Mouse (Mus musculus) left cerebral cortex, postnatal 36 days (tissue): Measurements from ENCODE around the gene Ntn5. TPM values are rescaled to one million over a fixed set of nuclear protein-coding genes. Genes with fewer than 3 reads are reported as not detected.
A peak's percentile ranks its signal among the peaks of the same experiment; 100 is the strongest.

ENCODE experiments used
- DNase-seq, 2 experiments: peaks; one replicate each; pipeline ENCODE4 v3.0.0; 2021 to 2022; ENCODE audit warnings: low spot score in 2 of 2, mixed read lengths in 1 of 2
- intact Hi-C: fragments of 180-260 bp; cut with DNase I; formaldehyde crosslinking; loops from one replicate; pipeline ENCODE4 v1.15.1; 2025
- total RNA-seq, 2 experiments: library from RNA; stranded (reverse); gene quantifications; 2 replicates each; pipeline ENCODE4 v1.2.3; 2021

Ntn5 gene
- total RNA-seq, result 1 to 10 TPM; 4.2 to 5.7 TPM

DNA sequence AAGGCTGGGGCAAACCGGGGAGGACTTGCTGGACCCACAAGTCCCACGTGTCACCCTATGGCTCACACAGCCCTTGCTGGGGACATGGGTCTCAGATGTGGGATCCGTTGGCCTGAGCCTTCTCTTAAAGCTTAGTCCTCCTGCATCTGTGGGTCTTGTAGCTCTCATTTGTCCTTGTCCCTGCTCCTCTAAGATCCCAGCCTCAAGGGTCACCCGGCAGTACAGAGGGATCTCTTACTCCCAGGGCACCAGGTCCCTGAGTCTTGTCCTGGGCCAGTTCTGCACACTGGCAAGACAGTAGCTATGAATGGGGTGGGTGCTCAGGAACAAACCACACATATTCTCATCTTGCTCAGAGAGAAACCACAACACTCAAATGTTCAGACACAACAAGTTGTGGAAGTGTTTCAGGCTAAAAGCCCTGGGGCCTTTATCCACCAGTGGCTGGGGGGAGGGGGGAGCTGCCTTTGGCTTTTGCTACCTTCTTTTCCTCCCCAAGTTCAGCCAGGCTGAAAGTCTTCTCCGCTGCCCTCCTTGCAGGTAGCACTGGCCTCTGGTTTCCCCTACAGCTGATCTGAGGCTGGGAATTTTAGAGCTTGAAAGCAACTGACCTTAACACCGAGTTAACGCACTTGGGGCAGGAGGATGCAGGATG lies at the start of gene Ntn5:
Gene Ntn5 (plus strand): TSS at position 627 of the 655 bp plus-strand sequence.
- intact Hi-C loops, result loop anchor here (5.0 to 10.0 kb wide), 3 partner anchors 41 to 209 kb away; no protein-coding TSS in a partner anchor
- DNase-seq, result no peak

DNA sequence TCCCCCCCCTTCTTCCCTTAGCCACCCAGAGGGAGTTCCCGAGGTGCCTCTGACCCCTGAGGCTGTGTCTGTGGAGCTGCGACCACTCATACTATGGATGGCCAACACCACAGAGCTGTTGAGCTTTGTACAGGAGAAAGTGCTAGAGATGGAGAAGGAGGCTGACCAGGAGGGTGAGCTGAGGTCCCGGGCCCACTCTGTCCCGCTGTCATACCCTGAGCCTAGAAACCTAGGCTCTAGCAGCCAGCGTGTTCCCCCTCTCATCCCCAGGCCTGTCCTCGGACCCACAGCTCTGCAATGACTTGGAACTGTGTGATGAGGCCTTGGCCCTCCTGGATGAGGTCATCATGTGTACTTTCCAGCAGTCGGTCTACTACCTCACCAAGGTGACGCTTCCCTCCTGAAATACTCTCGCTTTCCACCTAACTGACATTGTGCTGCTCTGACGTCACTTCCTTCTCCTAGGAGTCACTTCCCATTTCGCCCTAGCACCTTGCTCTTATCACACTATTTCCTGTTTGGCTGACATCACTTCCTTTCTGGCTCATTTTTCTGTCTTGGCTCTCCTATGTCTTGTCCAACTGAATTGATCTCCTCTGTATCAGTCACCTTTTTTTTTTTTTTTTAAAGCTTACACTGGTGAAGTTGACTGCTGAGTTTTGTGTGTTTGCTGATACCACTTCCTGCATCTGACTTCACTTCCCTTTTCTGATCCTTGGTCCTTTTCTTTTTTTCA lies 48.7 kb upstream of the Ntn5 start:
- no peak for DNase-seq
- intact Hi-C loops, result no loop called here

DNA sequence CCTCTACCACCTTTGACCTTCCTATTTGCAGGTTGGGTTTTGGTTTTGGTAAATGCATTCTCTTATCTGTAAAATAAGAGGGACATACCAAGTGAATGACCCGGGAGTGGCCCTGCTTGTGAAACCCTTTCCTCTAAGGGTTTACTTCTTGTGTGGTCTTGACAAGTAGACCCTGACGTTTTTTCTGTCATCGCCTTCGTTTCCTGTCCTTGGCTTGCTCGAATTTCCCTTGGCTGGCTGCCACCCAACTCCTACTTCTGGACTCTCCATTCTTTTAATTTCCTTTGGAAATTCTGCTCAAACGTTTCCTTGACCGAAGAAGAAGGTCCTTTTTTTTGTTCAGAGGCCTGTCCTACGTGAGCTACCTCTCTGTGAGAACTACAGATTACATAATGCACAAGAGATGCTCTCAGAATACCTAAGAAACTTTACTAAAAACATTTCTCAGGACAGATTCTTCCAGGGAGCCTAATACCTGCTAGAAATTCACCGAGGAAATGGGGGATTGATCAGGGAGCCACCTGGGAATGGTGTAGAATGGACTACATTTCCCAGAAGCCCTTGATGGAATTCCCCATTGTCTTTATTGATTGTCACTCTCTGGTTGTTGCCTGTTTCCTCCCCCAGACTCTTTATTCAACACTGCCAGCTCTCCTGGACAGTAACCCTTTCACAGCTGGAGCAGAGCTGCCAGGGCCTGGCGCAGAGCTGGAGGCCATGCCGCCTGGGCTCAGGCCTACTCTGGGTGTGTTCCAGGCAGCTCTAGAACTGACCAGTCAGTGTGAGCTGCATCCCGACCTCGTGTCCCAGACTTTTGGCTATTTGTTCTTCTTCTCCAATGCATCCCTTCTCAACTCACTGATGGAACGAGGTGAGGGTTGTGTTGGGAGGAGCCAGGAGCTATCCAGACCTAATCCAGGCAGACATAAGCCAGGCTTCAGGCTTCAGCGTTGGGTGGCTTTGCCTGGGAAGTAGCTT lies 47.8 kb upstream of the Ntn5 start:
- no peak for DNase-seq
- intact Hi-C loops, result no loop called here

DNA sequence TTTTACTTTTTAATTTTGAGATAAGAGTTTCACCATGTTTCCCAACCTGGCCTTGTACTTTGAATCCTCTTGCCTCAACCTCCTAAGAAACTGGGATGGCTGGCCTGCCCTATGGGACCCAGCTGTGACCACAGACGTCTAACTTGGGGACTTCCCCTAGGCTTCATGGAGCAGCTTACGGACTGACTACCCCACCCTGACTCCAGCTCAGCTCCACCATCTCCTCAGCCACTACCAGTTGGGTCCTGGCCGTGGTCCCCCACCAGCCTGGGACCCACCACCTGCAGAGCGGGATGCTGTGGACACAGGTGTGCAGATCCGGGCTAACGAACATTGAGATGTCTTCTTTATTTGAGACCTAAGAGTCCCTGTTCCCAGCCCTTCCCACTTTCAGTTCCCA lies 46.1 kb upstream of the Ntn5 start:
- intact Hi-C loops, result no loop called here
- no peak for DNase-seq

DNA sequence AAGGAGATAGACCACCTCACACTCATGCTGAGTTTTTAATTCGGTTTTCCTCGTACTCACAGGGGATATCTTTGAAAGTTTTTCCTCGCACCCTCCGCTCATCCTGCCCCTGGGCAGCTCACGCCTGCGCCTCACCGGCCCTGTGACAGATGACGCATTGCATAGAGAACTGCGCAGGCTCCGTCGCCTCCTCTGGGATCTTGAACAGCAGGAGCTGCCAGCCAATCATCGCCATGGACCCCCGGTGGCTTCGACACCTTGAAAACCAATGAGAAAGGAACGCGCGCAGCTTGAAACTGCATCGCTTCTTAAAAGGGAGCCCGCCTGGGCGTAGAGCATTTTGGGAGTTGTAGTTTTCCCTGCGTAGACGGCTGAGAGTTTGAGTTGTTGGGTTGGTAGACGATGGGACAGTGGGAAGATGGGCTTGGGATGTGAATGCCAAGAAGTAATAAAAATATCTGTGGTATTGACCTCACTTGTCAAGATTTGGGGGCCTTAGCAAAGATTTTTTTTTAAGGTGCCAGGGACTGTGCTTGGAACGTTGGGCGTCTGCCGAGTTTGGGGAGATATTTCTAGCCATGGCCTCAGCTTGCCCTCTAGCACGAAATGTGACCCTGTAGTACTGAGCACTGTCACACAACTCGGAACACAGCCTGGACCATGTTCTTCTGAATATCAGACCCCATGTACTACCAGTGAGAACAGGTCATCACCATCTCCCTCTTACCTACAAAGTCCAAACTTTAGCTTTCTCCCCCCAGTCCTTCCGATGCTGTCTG lies 45.0 kb upstream of the Ntn5 start:
- DNase-seq, result peak; percentile 93 to 94

DNA sequence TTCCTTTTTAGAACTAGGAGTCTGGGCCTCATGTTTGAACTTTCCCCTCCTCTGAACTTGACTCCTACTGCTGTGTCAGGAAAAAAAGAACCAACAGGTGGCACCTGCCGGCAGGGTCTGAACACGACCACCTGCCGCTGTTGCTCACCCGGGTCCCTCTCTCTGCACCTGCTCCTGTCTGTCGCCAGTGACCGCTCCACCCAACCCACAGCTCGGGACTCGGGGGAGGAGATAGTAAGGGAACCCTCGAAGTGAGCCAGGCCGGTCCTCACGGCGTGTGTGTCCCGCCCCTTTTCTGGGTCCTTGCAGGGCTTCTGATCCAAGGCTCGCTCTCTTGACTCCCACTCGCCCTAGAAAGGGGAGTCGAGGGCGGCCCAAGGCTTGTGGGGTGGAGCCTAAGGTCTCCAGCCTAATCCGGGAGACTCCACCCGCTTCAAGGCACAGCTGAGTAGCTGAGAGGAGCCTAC lies 44.2 kb upstream of the Ntn5 start, which contains the start of gene Mamstr:
Gene Mamstr (plus strand): TSS at position 417 of the 467 bp plus-strand sequence.
- intact Hi-C loops, result loop anchor here (5.0 kb wide), 1 partner anchor 43 kb away; the partner anchor contains the start of gene Ntn5

More for the DNA sequence above, 45.0 kb upstream of the Ntn5 start:
- intact Hi-C loops, result no loop called here

DNA sequence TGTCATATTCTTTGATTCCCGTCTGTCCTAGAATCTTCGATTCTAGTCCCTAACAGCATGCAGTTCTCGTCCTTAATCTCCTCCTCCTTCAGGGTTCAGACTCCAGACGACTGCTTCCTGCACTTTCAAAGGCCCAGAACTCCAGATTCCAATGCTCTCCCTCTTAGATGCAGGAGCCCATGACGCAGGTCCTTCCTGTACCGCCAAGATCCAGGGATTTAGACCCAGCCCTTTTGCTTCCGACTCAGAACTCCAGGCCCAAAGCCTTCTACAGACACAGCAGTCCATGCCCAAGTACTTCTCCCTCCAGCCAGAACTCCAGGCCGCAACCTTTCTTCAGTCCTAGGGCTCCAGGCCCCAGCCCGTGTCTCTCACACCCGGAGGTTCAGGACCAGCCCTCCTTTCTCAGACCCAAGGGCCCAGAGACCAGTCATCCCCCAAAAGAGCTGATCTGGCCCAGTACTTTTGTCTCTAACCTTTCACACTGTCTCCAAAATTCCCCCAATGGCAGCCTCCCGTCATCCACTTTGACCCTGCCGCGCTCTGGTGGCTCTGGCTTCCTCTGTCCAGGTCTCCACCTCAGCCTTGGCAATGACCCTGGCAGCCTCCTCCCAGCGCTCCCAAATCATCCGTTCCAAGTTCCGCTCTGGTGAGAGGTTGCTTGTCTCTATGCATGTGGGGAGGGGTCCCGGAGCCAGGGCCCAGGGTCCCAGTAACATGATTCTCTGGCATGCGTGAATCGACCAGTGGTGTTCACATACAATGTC lies 43.4 kb upstream of the Ntn5 start:
- intact Hi-C loops, result loop anchor here (5.0 kb wide), 1 partner anchor 42 kb away; the partner anchor contains the start of gene Ntn5
- DNase-seq, result no peak

More for the DNA sequence above, 44.2 kb upstream of the Ntn5 start, which contains the start of gene Mamstr:
- no peak for DNase-seq

DNA sequence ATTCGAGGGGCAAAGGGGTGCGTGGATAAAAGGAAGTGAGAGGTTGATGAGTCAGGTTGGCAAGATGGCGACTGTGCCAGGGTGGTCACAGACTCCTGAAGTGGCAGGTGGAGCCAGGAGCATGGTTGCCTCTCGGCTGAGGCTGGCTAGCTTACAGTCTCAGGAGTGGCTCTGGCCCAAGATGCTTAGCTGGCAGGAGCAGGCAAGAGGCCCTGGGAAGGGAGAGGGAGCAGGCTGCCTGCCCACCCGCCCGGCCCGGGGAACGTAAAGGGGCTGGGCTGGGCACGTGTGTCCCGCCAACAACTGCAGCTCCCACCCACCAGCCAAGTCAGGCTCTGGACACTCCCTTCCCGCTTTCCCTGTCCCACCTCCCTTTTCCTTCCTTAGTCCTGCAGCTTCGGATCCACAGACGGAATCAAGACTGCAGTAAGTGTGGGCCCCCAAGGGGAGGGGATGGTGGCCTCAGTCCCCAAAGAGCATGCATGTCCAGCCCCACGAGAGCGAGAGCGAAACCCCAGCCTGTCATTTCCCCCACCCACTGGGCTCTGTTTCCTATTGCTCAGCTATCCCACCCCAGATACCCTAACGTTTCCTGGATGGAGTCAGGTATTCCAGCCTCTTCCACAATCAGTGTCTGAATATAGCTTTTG lies 42.3 kb upstream of the Ntn5 start:
- DNase-seq, result no peak
- intact Hi-C loops, result loop anchor here (5.0 kb wide), 1 partner anchor 41 kb away; the partner anchor contains the start of gene Ntn5

DNA sequence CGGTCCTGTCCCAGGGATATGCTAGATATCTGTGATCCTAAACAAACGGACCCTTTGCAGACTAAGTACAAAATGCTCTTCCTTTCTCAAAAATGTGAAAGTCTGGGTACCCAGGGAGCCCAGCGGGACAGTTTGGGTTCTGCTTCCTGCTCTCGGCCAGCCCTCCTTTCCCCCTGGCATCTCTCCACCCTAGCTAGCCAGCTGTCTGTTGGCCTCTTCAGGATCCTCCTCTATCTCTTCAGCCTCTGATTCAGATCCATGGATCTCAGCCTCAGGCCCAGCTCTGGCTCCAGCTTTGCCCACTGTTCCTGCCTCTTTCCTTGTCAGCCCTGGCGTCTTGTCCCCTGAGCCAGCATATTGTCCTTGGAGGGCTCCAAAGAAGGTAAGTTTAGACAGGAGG lies 41.7 kb upstream of the Ntn5 start:
- intact Hi-C loops, result loop anchor here (5.0 kb wide), 1 partner anchor 40 kb away; the partner anchor contains the start of gene Ntn5
- no peak for DNase-seq

DNA sequence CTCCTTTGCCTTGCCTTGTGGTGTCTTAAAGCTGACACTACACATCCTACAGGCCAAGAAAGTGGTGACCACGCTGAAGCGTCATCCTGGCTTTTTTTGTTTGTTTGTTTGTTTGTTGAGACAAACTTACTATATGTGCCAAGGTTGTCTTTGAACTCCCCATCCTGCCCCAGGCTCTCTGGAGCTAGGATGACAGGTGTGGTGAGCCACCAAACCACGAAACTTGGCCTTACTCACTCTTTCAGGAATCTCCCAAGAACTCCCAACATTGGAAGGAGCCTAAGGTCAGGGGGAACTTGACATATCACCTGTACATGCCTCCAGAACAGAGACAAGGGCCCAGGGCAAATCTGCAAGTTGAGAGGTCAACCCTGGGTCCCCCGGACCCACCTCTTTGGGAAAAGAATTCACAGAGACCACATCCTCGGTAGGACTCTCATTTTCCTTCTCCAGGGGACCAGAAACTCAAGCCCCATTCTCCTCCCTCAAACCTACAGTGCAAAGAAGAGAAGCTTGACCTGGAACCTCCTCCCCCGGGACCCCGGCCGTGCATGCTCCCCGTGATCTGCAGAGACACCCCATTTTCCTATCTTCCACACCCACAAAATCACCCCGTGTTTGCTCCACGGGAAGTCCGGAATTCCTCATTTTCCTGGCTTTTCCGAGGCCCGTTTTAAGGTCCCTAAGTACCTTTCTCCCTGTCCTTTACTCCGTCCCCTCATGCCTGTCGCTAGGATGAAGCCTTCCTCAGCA lies 41.1 kb upstream of the Ntn5 start:
- no peak for DNase-seq
- intact Hi-C loops, result loop anchor here (5.0 kb wide), 1 partner anchor 40 kb away; the partner anchor contains the start of gene Ntn5

DNA sequence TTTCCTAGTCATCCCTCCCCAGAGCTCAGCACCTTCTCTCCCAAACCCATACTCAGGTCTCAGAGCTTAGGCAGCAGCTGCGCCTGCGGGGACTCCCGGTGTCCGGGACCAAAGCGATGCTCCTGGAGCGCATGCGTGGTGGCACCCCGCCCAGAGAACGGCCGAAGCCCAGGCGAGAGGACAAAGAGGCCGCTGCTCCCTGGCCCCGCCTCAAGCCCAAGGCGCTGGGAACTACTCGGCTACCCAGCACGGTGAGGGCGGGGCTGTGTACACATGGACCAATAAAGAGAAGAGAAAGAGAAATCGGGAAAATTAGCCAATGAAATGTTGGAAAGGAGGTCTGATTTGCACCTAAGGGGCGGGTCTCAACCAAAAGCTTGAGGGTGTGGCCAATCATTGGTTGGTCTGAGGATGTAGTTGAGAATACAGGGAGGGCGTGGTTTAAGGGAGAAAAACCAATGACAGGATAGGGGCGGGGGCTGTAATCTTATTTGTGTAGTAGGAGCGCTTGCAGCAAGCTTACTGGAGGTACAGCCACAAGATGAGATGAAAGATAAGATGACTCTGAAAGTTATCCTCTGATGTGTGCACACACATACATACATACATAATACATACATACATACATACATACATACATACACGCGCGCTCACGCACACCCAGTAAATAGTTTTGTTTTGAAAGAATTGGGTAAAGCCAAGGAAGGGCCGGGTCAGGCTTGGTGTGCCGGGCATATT lies 40.2 kb upstream of the Ntn5 start:
- intact Hi-C loops, result loop anchor here (5.0 kb wide), 1 partner anchor 39 kb away; the partner anchor contains the start of gene Ntn5
- peak; percentile 88 to 92 for DNase-seq

DNA sequence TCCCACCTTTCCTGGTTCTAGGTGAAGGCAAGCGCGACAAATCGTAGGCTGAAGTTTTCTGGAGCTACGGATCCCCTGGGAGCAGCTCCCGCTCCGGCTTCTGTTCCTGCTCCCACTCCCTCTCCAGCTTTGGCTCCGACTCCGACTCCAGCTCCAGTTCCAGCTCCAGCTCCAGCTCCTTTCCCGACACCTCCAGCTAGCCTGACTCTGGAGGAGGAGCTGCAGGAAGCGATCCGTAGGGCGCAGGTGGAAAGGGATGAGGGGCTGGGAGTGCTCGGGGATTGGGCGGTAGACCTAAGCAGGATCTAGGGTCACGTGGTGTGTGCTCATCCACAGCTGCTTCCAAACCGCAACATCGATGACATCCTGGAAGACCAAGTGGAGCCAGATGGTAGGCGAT lies 39.6 kb upstream of the Ntn5 start:
- intact Hi-C loops, result loop anchor here (5.0 kb wide), 1 partner anchor 38 kb away; the partner anchor contains the start of gene Ntn5
- peak; percentile 76 to 80 for DNase-seq

DNA sequence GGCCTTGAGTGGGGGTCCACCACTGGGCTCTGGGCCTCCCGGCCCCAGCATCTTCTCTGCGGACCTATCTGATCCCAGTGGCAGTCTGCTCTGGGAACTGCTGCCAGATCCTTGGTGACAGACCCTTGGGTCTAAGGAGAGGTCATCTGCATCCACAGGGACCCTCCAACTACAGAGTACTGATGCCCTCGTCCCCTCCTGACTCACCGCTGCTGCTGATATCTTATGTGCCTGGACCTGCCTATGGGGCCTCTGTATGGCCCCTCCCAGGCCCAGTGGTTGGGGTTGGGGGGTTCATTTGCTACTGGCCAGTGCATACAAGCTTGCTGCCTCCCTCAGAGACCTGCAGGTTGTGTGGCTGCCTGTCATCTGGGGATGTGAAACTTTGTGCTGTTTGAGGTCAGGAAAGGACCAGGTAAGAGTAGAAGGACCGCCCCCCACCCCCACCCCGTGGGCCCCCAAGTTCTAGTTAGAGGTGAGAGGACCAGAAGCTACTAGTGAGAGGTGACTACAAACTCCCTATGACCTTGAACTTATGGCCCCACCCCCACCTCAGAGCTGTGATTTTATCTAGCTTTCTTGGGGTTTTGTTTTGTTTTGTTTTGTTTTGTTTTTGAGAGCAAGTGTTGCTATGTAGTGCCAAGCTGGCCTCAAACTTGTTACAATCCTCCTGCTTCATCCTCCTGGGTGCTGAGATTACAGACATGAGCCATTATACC lies 38.8 kb upstream of the Ntn5 start:
- no peak for DNase-seq
- intact Hi-C loops, result loop anchor here (5.0 kb wide), 1 partner anchor 37 kb away; the partner anchor contains the start of gene Ntn5

DNA sequence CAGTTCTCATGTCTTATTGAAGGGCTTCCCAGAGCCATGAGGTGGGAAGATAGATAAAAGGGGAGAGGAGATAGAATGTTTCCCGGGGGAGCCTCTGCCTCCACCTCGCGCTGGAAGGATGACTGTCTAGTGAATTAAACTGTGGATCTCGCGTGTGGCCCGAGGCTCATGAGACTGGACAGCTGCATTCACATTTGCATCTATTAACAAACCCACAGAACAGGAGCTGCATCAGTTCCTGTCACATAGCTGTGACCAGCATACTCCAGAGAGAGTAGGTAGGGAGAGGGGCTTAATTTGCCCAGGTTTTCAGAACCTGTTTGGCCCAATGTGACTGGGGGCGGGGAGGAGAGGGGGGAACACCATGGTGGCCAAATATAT lies 38.2 kb upstream of the Ntn5 start:
- intact Hi-C loops, result no loop called here
- no peak for DNase-seq

DNA sequence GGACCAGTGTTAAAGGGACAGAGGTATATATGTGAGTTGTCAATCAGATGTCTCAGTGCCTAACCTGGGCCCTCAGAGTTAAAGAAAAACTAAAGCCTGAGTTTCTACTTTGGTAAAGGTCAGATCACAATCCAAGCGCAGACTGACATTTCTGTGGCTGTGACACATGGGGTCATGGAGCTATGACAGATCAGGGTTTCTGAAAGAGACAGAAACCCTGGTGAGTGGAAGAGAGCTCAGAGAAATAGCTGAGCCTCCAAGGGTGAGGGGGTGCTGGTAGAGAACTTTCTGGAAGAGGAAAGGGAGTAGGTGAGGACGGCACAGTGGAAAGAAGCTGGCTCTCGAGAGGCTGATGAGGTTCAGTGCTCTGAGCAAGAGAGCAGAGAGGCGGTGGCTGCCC lies 37.2 kb upstream of the Ntn5 start:
- DNase-seq, result no peak
- intact Hi-C loops, result no loop called here
